Mouse (Mus musculus): Measurements from ENCODE around the gene Alpk1. TPM values are rescaled to one million over a fixed set of nuclear protein-coding genes. Genes with fewer than 3 reads are reported as not detected.
"Not testable (repeated sequence)": the region's sequence is repeated elsewhere in the genome, so short reads cannot be mapped to it uniquely, and the experiment has no call there.

Gene Alpk1
- polyA plus RNA-seq, 1 experiment from 2014 or later = 0.99 TPM

DNA sequence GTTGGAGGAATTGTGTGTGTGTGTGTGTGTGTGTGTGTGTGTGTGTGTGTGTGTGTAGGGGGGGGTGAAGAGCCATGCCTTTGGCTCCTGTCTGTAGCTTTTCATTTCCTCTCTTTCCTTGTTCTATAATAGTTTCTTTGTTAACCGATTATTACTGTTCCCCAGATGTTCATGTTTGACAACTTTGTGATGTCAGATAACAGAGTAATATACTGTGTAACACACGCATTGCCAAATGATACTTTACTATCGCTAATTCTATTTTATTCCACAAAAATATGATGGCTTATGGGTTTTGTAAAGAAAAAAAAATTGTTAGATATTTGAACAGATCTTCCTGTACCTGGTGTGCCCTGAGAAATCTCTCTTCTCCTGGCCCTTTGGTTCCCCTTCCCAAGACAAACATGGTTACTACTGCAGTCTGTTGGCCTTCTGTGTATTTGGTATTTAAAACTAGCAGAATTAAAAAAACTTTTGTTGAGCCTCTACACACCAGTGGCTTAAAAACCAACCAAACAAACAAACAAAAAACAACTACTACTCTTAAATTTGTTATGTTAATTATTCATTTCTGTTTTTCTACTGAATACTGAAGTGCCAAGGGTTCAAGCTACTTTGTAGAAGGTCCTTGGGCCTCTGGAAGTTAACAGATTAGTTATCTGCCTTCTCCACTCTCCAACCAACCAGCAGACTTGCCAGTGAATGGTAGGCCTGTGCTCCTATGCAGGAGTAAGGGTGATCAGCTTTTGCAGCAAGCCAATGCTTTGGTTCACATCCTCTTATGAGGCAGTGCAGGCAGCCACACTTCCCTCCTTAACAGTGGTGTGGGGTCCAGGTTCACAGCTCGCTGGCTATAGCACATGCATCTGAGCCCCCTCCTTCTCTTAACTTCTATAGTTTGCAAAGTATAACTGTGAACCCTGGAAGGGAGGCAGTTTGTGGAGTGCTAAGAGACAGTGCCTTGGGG, 11.6 kb upstream of the Alpk1 start:
- H3K4me2 ChIP-seq (ENCODE audit: low read length) = no peak overlapping the region
- H3K9ac ChIP-seq (replicated peaks; ENCODE audit: low read depth, low read length) = no peak overlapping the region
- ATAC-seq = no peak
- peaks cover 10% of the 10 kb centered on the region; the same call in 1 of the 2 replicates for H3K27me3 ChIP-seq (replicated peaks; ENCODE audit: control insufficient read depth, insufficient read depth, low read length)
- no peak overlapping the region for H3K4me3 ChIP-seq (replicated peaks; ENCODE audit: low read length)
- H3K4me1 ChIP-seq (replicated peaks; ENCODE audit: control insufficient read depth, insufficient read depth, low read length) = peaks cover 12% of the 10 kb centered on the region
- 59% methylated on average over 4 of the region's 4 CpGs for WGBS
- no peak overlapping the region for H3K27ac ChIP-seq (ENCODE audit: low read length)
- no peaks in the 10 kb centered on the region for H3K9me3 ChIP-seq (ENCODE audit: control insufficient read depth, low read length)
- no peaks in the 10 kb centered on the region for H3K36me3 ChIP-seq (ENCODE audit: control insufficient read depth, insufficient read depth)

GRCm38 (mm10) chr3:127791056-127791483, 10.7 kb upstream of the Alpk1 start:
- Histone ChIP-seq H3K27me3 (replicated peaks; ENCODE audit: control insufficient read depth, insufficient read depth, low read length) (peaks cover 10% of the 10 kb centered on the region; the same call in 1 of the 2 replicates), H3K4me1 (replicated peaks; ENCODE audit: control insufficient read depth, insufficient read depth, low read length) (peaks cover 12% of the 10 kb centered on the region), H3K4me2 (ENCODE audit: low read length) (peak overlapping the region; percentile 99), H3K9ac (replicated peaks; ENCODE audit: low read depth, low read length) (peak overlapping the region; percentile 57; the same call in 1 of the 2 replicates), H3K27ac (ENCODE audit: low read length) (no peak overlapping the region), H3K4me3 (replicated peaks; ENCODE audit: low read length) (peak overlapping the region; percentile 60), H3K9me3 (ENCODE audit: control insufficient read depth, low read length) (no peaks in the 10 kb centered on the region), H3K36me3 (ENCODE audit: control insufficient read depth, insufficient read depth) (no peaks in the 10 kb centered on the region)
- WGBS = 2% methylated on average over 15 of the region's 15 CpGs
- no peak for ATAC-seq

- H3K9ac ChIP-seq (replicated peaks; ENCODE audit: low read depth, low read length) = peak overlapping the region; percentile 68
- H3K27me3 ChIP-seq (replicated peaks; ENCODE audit: control insufficient read depth, insufficient read depth, low read length) = peaks cover 10% of the 10 kb centered on the region; the same call in 1 of the 2 replicates
- under 1% methylated on average over 36 of the region's 36 CpGs for WGBS
- no peak overlapping the region for H3K27ac ChIP-seq (ENCODE audit: low read length)
- peaks cover 12% of the 10 kb centered on the region for H3K4me1 ChIP-seq (replicated peaks; ENCODE audit: control insufficient read depth, insufficient read depth, low read length)
- H3K4me3 ChIP-seq (replicated peaks; ENCODE audit: low read length) = peak overlapping the region; percentile 60
- H3K36me3 ChIP-seq (ENCODE audit: control insufficient read depth, insufficient read depth) = no peaks in the 10 kb centered on the region
- ATAC-seq = peak; percentile 75
- peak overlapping the region; percentile 99 for H3K4me2 ChIP-seq (ENCODE audit: low read length)
- H3K9me3 ChIP-seq (ENCODE audit: control insufficient read depth, low read length) = no peaks in the 10 kb centered on the region
These were observed 10.1 kb upstream of the Alpk1 start for GRCm38 (mm10) chr3:127790234-127791055.

DNA sequence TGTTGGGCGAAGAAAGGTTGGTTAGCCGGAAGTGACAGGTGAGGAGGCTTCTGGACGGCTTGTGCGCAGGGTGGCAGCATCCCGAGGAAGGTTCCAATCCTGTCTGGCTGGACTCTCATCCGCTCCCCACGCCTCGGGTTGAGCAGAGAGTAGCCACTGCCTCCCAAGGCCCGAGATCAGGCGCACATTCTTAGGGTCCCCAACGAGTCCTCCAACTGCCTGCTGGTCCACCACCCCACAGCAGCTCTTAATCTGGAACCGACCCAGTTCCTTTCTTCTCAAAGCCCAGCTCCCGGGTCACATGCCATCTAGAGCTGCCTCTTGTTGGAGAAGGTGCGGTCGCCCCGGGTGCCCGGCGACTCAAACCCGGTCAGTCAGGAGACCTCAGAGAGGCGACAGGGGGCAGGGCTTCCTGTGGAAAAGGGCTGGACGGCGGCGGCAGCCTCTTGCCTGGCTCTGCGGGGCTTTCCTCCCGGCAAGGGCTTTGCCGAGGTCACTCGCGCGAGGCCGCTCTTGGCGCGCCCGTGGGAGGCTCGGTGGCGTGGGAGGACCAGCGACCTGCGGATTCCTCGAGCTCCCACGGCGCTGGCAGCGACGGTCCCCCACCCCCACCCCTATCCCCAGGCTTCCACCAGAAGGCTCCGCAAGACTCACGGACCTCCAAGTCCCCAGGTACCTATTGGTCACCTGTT, 9.3 kb upstream of the Alpk1 start, which contains the start of gene Tifa:
TSS of gene Tifa (plus strand) at position 306 of the 692 bp plus-strand sequence.
- Histone ChIP-seq H3K27ac (ENCODE audit: low read length) (no peak within 1 kb of the TSS), H3K9me3 (ENCODE audit: control insufficient read depth, low read length) (no peaks in the 10 kb centered on the region), H3K4me3 (replicated peaks; ENCODE audit: low read length) (peak within 1 kb of the TSS; percentile 60), H3K9ac (replicated peaks; ENCODE audit: low read depth, low read length) (peak within 1 kb of the TSS; percentile 68), H3K27me3 (replicated peaks; ENCODE audit: control insufficient read depth, insufficient read depth, low read length) (peaks cover 10% of the 10 kb centered on the region; the same call in 1 of the 2 replicates), H3K4me1 (replicated peaks; ENCODE audit: control insufficient read depth, insufficient read depth, low read length) (peaks cover 12% of the 10 kb centered on the region), H3K36me3 (ENCODE audit: control insufficient read depth, insufficient read depth) (no peaks in the 10 kb centered on the region), H3K4me2 (ENCODE audit: low read length) (peak within 1 kb of the TSS; percentile 99)
- ATAC-seq = peak; percentile 48
- WGBS = under 1% methylated on average over 35 of the region's 44 CpGs

- Histone ChIP-seq H3K9me3 (ENCODE audit: control insufficient read depth, low read length) (no peaks in the 10 kb centered on the region), H3K27me3 (replicated peaks; ENCODE audit: control insufficient read depth, insufficient read depth, low read length) (peaks cover 10% of the 10 kb centered on the region; the same call in 1 of the 2 replicates), H3K36me3 (ENCODE audit: control insufficient read depth, insufficient read depth) (no peaks in the 10 kb centered on the region), H3K4me3 (replicated peaks; ENCODE audit: low read length) (no peak overlapping the region), H3K9ac (replicated peaks; ENCODE audit: low read depth, low read length) (no peak overlapping the region), H3K27ac (ENCODE audit: low read length) (no peak overlapping the region), H3K4me2 (ENCODE audit: low read length) (peak overlapping the region; percentile 99), H3K4me1 (replicated peaks; ENCODE audit: control insufficient read depth, insufficient read depth, low read length) (peaks cover 12% of the 10 kb centered on the region)
- WGBS = 18% methylated on average over 8 of the region's 8 CpGs
- ATAC-seq = no peak
These were observed 8.6 kb upstream of the Alpk1 start for GRCm38 (mm10) chr3:127788919-127789318.

DNA sequence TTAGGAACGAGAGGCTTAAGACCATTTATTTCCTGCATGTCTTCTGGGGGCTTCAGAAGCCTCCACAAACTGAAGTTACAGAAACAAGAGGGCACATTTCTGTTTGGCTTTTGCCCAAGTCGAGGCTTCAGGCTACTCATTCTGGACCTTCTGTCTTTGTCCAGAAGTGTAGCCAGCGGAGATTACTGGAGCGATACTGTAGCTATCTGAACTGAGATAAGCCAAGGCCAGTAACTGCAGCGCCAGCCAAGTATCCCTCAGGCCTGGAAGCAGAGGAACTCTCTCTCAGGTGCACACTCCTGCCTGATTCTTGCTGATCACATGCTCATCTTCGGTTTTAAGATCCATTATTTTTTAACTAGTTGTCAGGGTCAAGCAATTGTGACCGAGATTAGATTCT, 7.7 kb upstream of the Alpk1 start:
- H3K27ac ChIP-seq (ENCODE audit: low read length) = no peak overlapping the region
- peaks cover 10% of the 10 kb centered on the region; the same call in 1 of the 2 replicates for H3K27me3 ChIP-seq (replicated peaks; ENCODE audit: control insufficient read depth, insufficient read depth, low read length)
- no peaks in the 10 kb centered on the region for H3K9me3 ChIP-seq (ENCODE audit: control insufficient read depth, low read length)
- H3K9ac ChIP-seq (replicated peaks; ENCODE audit: low read depth, low read length) = no peak overlapping the region
- WGBS = 43% methylated on average over 7 of the region's 7 CpGs
- H3K36me3 ChIP-seq (ENCODE audit: control insufficient read depth, insufficient read depth) = no peaks in the 10 kb centered on the region
- H3K4me1 ChIP-seq (replicated peaks; ENCODE audit: control insufficient read depth, insufficient read depth, low read length) = peaks cover 12% of the 10 kb centered on the region
- ATAC-seq = no peak
- no peak overlapping the region for H3K4me2 ChIP-seq (ENCODE audit: low read length)
- no peak overlapping the region for H3K4me3 ChIP-seq (replicated peaks; ENCODE audit: low read length)

DNA sequence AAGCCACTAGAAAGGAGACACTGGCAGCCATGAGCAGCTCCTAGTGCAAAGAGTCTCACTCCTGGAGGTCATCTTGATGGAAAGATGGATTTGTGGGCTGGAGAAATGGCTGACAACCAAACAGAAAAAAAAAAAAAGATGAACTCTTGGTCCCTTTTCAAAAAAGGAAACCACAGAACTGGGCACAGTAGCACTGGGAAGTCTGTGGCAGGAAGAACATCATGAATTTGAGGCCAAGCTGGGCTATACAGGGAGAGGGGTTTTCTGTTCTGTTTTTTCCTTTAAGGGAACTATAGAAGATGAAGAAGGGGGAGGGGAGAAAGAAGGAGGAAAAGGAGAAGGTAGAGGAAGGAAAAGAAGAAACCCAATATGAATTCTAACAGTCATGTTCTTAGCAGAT, 6.7 kb upstream of the Alpk1 start:
- H3K27me3 ChIP-seq (replicated peaks; ENCODE audit: control insufficient read depth, insufficient read depth, low read length) = peaks cover 10% of the 10 kb centered on the region; the same call in 1 of the 2 replicates
- H3K36me3 ChIP-seq (ENCODE audit: control insufficient read depth, insufficient read depth) = no peaks in the 10 kb centered on the region
- no peaks in the 10 kb centered on the region for H3K9me3 ChIP-seq (ENCODE audit: control insufficient read depth, low read length)
- no peak for ATAC-seq
- no peak overlapping the region for H3K9ac ChIP-seq (replicated peaks; ENCODE audit: low read depth, low read length)
- H3K4me1 ChIP-seq (replicated peaks; ENCODE audit: control insufficient read depth, insufficient read depth, low read length) = peaks cover 12% of the 10 kb centered on the region
- no peak overlapping the region for H3K4me2 ChIP-seq (ENCODE audit: low read length)
- no peak overlapping the region for H3K27ac ChIP-seq (ENCODE audit: low read length)
- H3K4me3 ChIP-seq (replicated peaks; ENCODE audit: low read length) = no peak overlapping the region

GRCm38 (mm10) chr3:127783680-127784079, 3.4 kb upstream of the Alpk1 start:
- H3K4me2 ChIP-seq (ENCODE audit: low read length); H3K27me3 ChIP-seq (replicated peaks; ENCODE audit: control insufficient read depth, insufficient read depth, low read length); H3K9me3 ChIP-seq (ENCODE audit: control insufficient read depth, low read length); H3K4me3 ChIP-seq (replicated peaks; ENCODE audit: low read length); H3K27ac ChIP-seq (ENCODE audit: low read length); ATAC-seq; H3K4me1 ChIP-seq (replicated peaks; ENCODE audit: control insufficient read depth, insufficient read depth, low read length); H3K36me3 ChIP-seq (ENCODE audit: control insufficient read depth, insufficient read depth); H3K9ac ChIP-seq (replicated peaks; ENCODE audit: low read depth, low read length): not testable (repeated sequence)
- WGBS = 95% methylated on average over 8 of the region's 8 CpGs

Measured in forebrain, embryonic 16.5 days (tissue).